Mouse (Mus musculus): ENCODE data around the gene Ankrd39. TPM values are rescaled to one million over a fixed set of nuclear protein-coding genes. Genes with fewer than 3 reads are reported as not detected.
A peak's percentile ranks its signal among the peaks of the same experiment; 100 is the strongest.

The Ankrd39 gene
- polyA plus RNA-seq, 1 experiment from 2014 or later: 13.1 TPM

- Histone ChIP-seq H3K27me3 (ENCODE audit: control insufficient read depth, insufficient read depth, low read length) (no peaks in the 10 kb centered on the region), H3K9ac (ENCODE audit: low read depth, low read length) (peak within 1 kb of the TSS; percentile 100), H3K9me3 (ENCODE audit: control insufficient read depth, low read length) (no peaks in the 10 kb centered on the region), H3K27ac (ENCODE audit: low read depth, low read length) (peak within 1 kb of the TSS; percentile 99), H3K36me3 (ENCODE audit: control insufficient read depth, insufficient read depth, low read length) (peaks cover 8% of the 10 kb centered on the region), H3K4me2 (replicated peaks; ENCODE audit: low read depth, low read length) (peak within 1 kb of the TSS; percentile 99), H3K4me1 (replicated peaks; ENCODE audit: control insufficient read depth, insufficient read depth, low read length) (peaks cover 20% of the 10 kb centered on the region), H3K4me3 (ENCODE audit: low read depth, low read length) (peak within 1 kb of the TSS; percentile 93)
- DNase-seq (ENCODE audit: low spot score) (peak; percentile 85), ATAC-seq (ENCODE audit: low FRiP score) (peak; percentile 64)
- under 1% methylated on average over 60 of the region's 69 CpGs for WGBS
Observed at GRCm38 (mm10) chr1:36558031-36558993, 11.1 kb upstream of the Ankrd39 start, which contains the start of gene Sema4c. Gene Sema4c, minus strand, starts transcription at chr1:36558349.

DNA sequence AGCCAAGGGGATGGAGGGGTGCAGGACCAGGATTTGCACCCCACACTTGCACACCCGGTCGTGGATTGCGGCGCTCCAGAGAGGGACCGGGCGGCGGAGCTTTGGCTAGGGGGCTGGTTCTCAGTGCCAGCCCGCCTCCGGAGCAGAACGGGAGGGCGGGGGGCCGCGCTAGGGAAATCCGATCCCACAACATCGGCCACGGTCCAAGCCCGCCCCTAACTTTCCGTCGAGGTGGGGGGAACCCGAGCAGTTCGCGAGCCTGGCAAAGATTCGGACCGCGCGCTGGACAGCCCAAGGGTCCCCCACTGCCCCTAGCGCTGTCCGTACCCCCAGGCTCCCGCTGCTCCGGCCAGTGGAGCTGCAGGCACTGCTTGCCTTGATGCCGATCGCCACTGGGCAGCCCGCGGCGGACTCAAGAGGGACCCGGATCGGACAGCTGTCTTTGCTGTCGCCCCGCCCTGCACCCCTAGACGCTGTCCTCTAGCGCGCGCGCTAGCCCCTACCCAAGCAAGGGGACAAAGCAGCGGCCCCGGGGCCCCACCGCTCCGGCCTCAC is 10.3 kb upstream of the Ankrd39 start:
- peak overlapping the region; percentile 100 for H3K9ac ChIP-seq (ENCODE audit: low read depth, low read length)
- under 1% methylated on average over 45 of the region's 48 CpGs for WGBS
- no peaks in the 10 kb centered on the region for H3K9me3 ChIP-seq (ENCODE audit: control insufficient read depth, low read length)
- peak; percentile 81 for DNase-seq (ENCODE audit: low spot score)
- peak overlapping the region; percentile 99 for H3K27ac ChIP-seq (ENCODE audit: low read depth, low read length)
- H3K36me3 ChIP-seq (ENCODE audit: control insufficient read depth, insufficient read depth, low read length): peaks cover 16% of the 10 kb centered on the region
- ATAC-seq (ENCODE audit: low FRiP score): peak; percentile 63
- peak overlapping the region; percentile 93 for H3K4me3 ChIP-seq (ENCODE audit: low read depth, low read length)
- H3K27me3 ChIP-seq (ENCODE audit: control insufficient read depth, insufficient read depth, low read length): no peaks in the 10 kb centered on the region
- H3K4me2 ChIP-seq (replicated peaks; ENCODE audit: low read depth, low read length): peak overlapping the region; percentile 99
- peaks cover 20% of the 10 kb centered on the region for H3K4me1 ChIP-seq (replicated peaks; ENCODE audit: control insufficient read depth, insufficient read depth, low read length)

- Histone ChIP-seq H3K9me3 (ENCODE audit: control insufficient read depth, low read length) (no peaks in the 10 kb centered on the region), H3K4me2 (replicated peaks; ENCODE audit: low read depth, low read length) (peak overlapping the region; percentile 99), H3K4me1 (replicated peaks; ENCODE audit: control insufficient read depth, insufficient read depth, low read length) (peaks cover 20% of the 10 kb centered on the region), H3K27ac (ENCODE audit: low read depth, low read length) (peak overlapping the region; percentile 99), H3K4me3 (ENCODE audit: low read depth, low read length) (peak overlapping the region; percentile 93), H3K9ac (ENCODE audit: low read depth, low read length) (peak overlapping the region; percentile 100), H3K36me3 (ENCODE audit: control insufficient read depth, insufficient read depth, low read length) (peaks cover 18% of the 10 kb centered on the region), H3K27me3 (ENCODE audit: control insufficient read depth, insufficient read depth, low read length) (no peaks in the 10 kb centered on the region)
- ATAC-seq (ENCODE audit: low FRiP score): peak; percentile 82
- under 1% methylated on average over 42 of the region's 52 CpGs for WGBS
- DNase-seq (ENCODE audit: low spot score): peak; percentile 98
Observed at GRCm38 (mm10) chr1:36556553-36557456, 9.6 kb upstream of the Ankrd39 start.

DNA sequence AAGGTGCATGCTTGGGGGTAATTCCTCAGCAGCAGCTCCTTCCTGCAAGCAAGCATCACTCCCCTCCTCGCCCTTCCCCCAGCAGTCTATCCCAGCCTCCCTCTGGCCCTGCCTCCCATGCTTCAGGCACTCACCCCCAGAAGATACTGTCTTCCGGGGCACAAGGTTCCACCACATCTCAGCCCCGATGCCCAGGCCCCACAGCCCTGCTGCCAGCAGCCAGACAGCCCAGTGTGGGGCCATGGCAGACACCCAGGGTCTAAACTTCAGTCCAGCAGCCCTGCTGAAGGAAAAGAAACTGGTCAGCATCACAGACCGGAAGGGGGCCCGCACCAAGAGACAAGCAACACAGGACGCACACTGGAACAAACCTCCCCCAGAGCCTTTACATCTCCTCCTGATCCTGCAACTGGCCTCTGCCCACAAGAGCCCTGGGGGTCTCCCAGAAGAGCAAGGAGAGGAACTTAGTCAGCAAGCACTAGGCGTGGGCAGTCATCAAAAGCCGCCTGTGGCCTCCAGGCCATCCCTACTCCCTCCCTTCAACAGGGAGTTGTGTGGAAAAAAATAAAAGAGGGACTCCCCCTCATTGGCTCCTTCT is 8.7 kb upstream of the Ankrd39 start:
- Histone ChIP-seq H3K27ac (ENCODE audit: low read depth, low read length) (peak overlapping the region; percentile 99), H3K9ac (ENCODE audit: low read depth, low read length) (peak overlapping the region; percentile 100), H3K9me3 (ENCODE audit: control insufficient read depth, low read length) (no peaks in the 10 kb centered on the region), H3K4me3 (ENCODE audit: low read depth, low read length) (peak overlapping the region; percentile 93), H3K4me1 (replicated peaks; ENCODE audit: control insufficient read depth, insufficient read depth, low read length) (peaks cover 20% of the 10 kb centered on the region), H3K36me3 (ENCODE audit: control insufficient read depth, insufficient read depth, low read length) (peaks cover 24% of the 10 kb centered on the region), H3K27me3 (ENCODE audit: control insufficient read depth, insufficient read depth, low read length) (no peaks in the 10 kb centered on the region), H3K4me2 (replicated peaks; ENCODE audit: low read depth, low read length) (peak overlapping the region; percentile 99)
- 4% methylated on average over 8 of the region's 8 CpGs for WGBS
- ATAC-seq (ENCODE audit: low FRiP score) (no peak), DNase-seq (ENCODE audit: low spot score) (peak; percentile 58)

GRCm38 (mm10) chr1:36554633-36555399 is 7.6 kb upstream of the Ankrd39 start:
- Histone ChIP-seq H3K4me3 (ENCODE audit: low read depth, low read length) (peak overlapping the region; percentile 93), H3K36me3 (ENCODE audit: control insufficient read depth, insufficient read depth, low read length) (peaks cover 34% of the 10 kb centered on the region), H3K27me3 (ENCODE audit: control insufficient read depth, insufficient read depth, low read length) (no peaks in the 10 kb centered on the region), H3K4me1 (replicated peaks; ENCODE audit: control insufficient read depth, insufficient read depth, low read length) (peaks cover 20% of the 10 kb centered on the region), H3K9me3 (ENCODE audit: control insufficient read depth, low read length) (no peaks in the 10 kb centered on the region), H3K4me2 (replicated peaks; ENCODE audit: low read depth, low read length) (peak overlapping the region; percentile 99), H3K27ac (ENCODE audit: low read depth, low read length) (peak overlapping the region; percentile 3; the same call in 1 of the 2 replicates), H3K9ac (ENCODE audit: low read depth, low read length) (peak overlapping the region; percentile 100)
- no peak for DNase-seq (ENCODE audit: low spot score)
- no peak for ATAC-seq (ENCODE audit: low FRiP score)
- 77% methylated on average over 21 of the region's 21 CpGs for WGBS

DNA sequence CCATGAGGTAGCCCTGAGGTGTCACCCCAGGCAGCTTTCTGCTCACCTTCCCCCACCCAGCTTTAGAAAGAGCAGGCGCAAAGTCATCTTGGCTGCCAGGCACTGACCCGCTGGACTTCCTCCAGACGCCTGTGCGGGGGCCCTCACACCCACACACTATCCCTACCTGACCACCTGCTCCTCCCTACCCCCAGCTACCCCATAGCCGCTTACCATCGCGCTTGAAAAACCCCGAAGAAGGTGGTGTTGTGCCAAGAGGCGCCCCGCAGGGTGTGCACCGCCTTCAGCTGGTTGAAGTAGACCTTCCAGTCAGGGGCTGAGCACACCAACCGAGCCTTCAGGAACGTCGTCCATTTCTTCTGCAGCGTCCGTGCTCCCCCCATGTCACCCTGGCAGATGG is 5.3 kb upstream of the Ankrd39 start:
- Histone ChIP-seq H3K4me1 (replicated peaks; ENCODE audit: control insufficient read depth, insufficient read depth, low read length) (peaks cover 14% of the 10 kb centered on the region), H3K27me3 (ENCODE audit: control insufficient read depth, insufficient read depth, low read length) (no peaks in the 10 kb centered on the region), H3K4me2 (replicated peaks; ENCODE audit: low read depth, low read length) (no peak overlapping the region), H3K36me3 (ENCODE audit: control insufficient read depth, insufficient read depth, low read length) (peaks cover 34% of the 10 kb centered on the region), H3K9ac (ENCODE audit: low read depth, low read length) (no peak overlapping the region), H3K4me3 (ENCODE audit: low read depth, low read length) (no peak overlapping the region), H3K9me3 (ENCODE audit: control insufficient read depth, low read length) (no peaks in the 10 kb centered on the region), H3K27ac (ENCODE audit: low read depth, low read length) (no peak overlapping the region)
- ATAC-seq (ENCODE audit: low FRiP score) (no peak), DNase-seq (ENCODE audit: low spot score) (no peak)
- WGBS: 90% methylated on average over 16 of the region's 16 CpGs

GRCm38 (mm10) chr1:36551904-36552303 is 4.7 kb upstream of the Ankrd39 start:
- ATAC-seq (ENCODE audit: low FRiP score) (no peak), DNase-seq (ENCODE audit: low spot score) (no peak)
- H3K4me2 ChIP-seq (replicated peaks; ENCODE audit: low read depth, low read length): no peak overlapping the region
- H3K4me3 ChIP-seq (ENCODE audit: low read depth, low read length): no peak overlapping the region
- no peaks in the 10 kb centered on the region for H3K27me3 ChIP-seq (ENCODE audit: control insufficient read depth, insufficient read depth, low read length)
- H3K9ac ChIP-seq (ENCODE audit: low read depth, low read length): no peak overlapping the region
- H3K4me1 ChIP-seq (replicated peaks; ENCODE audit: control insufficient read depth, insufficient read depth, low read length): peaks cover 14% of the 10 kb centered on the region
- peaks cover 34% of the 10 kb centered on the region for H3K36me3 ChIP-seq (ENCODE audit: control insufficient read depth, insufficient read depth, low read length)
- WGBS: 94% methylated on average over 17 of the region's 17 CpGs
- H3K9me3 ChIP-seq (ENCODE audit: control insufficient read depth, low read length): no peaks in the 10 kb centered on the region
- no peak overlapping the region for H3K27ac ChIP-seq (ENCODE audit: low read depth, low read length)

All from hindbrain, embryonic 11.5 days (tissue).